Mouse (Mus musculus): ENCODE results near the gene Kmt2c. TPM values are rescaled to one million over a fixed set of nuclear protein-coding genes. Genes with fewer than 3 reads are reported as not detected.

Kmt2c gene
- total RNA-seq, 2 experiments from 2014 or later: 89.2 to 101 TPM

- intact Hi-C loops (cut with DNase I): no loop called here
- no peak for DNase-seq
These were observed 101.9 kb downstream of the Kmt2c start for GRCm38 (mm10) chr5:25396727-25397126.

- DNase-seq: no peak
- intact Hi-C loops (cut with DNase I): no loop called here
These were observed 105.9 kb downstream of the Kmt2c start for GRCm38 (mm10) chr5:25392655-25393054.

GRCm38 (mm10) chr5:25383581-25383980, 115.0 kb downstream of the Kmt2c start:
- intact Hi-C loops (cut with DNase I): no loop called here
- peak; percentile 29 for DNase-seq

GRCm38 (mm10) chr5:25379188-25379587, 119.4 kb downstream of the Kmt2c start:
- no peak for DNase-seq
- intact Hi-C loops (cut with DNase I): no loop called here

DNA sequence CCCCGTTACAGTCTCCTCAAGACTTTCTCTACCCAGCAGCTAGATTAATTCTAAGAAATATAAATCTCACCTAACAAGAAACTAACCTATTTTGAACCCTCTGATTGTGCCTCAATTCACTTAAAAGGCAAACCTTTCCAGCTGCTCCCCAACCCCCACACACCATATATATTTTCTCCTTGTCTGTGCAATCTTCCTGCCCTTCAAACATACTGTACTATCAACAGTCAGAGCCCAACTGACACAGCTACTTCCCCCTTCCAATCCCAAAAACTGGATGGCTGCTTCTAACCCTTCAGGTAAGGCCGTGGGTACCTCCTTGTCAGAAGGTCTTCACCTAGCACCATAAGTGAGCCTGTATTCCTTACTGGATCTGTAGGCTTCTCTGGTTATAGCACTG, 130.2 kb downstream of the Kmt2c start:
- intact Hi-C loops (cut with DNase I): no loop called here
- no peak for DNase-seq

- no peak for DNase-seq
- intact Hi-C loops (cut with DNase I): no loop called here
These were observed 131.5 kb downstream of the Kmt2c start for GRCm38 (mm10) chr5:25367126-25367525.

DNA sequence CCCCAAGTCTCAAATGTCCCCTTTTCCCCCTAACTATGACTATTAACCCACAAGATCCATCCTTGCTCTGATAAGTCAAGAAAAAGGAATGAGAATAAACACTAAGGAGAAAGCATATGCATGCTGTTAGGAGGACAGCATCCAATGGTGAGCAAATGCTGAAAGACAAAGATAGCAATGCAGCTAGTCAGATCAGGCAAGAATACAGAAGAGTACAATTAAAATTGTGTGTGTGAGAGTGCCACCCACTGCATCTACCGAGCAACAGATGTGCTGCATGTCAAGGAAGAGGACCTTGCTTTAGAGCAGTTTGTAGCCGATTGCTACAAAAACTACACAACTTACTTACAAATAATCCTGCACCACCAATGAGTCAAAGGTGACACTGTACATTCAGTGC, 145.1 kb downstream of the Kmt2c start:
- intact Hi-C loops (cut with DNase I): no loop called here
- no peak for DNase-seq

GRCm38 (mm10) chr5:25331322-25331721, 167.3 kb downstream of the Kmt2c start:
- DNase-seq: no peak
- intact Hi-C loops (cut with DNase I): no loop called here

DNA sequence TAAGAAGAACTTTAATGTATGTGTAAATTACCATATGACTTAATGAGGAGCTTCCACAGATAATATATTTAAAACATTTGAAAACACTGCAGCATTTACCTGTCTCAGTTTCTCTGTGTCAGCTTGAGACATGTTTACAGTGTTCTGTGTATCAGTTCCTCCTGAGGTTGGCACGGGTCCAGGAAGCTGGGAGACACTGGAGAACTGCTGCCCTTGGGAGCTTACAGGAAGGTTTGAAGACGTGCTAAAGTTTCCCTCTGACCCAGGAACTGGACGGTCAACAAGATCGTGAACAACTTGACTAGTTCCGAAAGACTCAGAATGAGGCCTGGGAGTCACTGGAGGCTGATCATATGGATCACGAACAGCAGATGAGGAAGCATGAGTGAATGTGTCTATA, 184.7 kb downstream of the Kmt2c start:
- peak; percentile 28 for DNase-seq
- intact Hi-C loops (cut with DNase I): loop anchor here (5.0 kb wide), 1 partner anchor 37 kb away; no protein-coding TSS in a partner anchor

DNA sequence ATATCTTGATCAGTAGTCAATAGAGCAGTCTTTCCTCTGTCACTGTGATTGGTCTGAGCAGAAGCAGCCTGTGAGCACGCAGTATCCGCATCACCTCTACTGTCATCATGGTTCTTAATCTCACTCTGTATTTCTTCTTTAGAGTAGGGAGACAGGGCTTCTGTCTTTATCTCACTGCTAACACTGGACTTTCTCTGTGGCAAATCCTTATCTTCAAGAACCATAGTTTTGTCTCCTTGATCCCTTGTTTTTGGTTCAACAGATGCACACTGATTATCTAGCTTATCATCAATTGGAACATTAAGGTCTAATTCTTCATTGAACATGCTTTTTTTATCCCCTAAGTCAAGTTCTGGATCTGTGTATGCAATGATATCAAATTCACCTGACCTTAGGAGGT, 188.4 kb downstream of the Kmt2c start:
- DNase-seq: no peak
- intact Hi-C loops (cut with DNase I): loop anchor here (5.0 kb wide), 1 partner anchor 33 kb away; no protein-coding TSS in a partner anchor

GRCm38 (mm10) chr5:25296830-25297229, 201.8 kb downstream of the Kmt2c start:
- DNase-seq: no peak
- intact Hi-C loops (cut with DNase I): no loop called here

- no peak for DNase-seq
- intact Hi-C loops (cut with DNase I): no loop called here
These were observed 214.6 kb downstream of the Kmt2c start for GRCm38 (mm10) chr5:25283988-25284387.

GRCm38 (mm10) chr5:25276365-25276764, 222.2 kb downstream of the Kmt2c start:
- intact Hi-C loops (cut with DNase I): loop anchor here (5.0 kb wide), 1 partner anchor 36 kb away; no protein-coding TSS in a partner anchor
- DNase-seq: no peak

- intact Hi-C loops (cut with DNase I): loop anchor here (5.0 kb wide), 1 partner anchor 37 kb away; no protein-coding TSS in a partner anchor
- DNase-seq: no peak
These were observed 223.0 kb downstream of the Kmt2c start for GRCm38 (mm10) chr5:25275629-25276028.

- DNase-seq: no peak
- intact Hi-C loops (cut with DNase I): no loop called here
These were observed 230.2 kb downstream of the Kmt2c start for GRCm38 (mm10) chr5:25268258-25268888.

DNA sequence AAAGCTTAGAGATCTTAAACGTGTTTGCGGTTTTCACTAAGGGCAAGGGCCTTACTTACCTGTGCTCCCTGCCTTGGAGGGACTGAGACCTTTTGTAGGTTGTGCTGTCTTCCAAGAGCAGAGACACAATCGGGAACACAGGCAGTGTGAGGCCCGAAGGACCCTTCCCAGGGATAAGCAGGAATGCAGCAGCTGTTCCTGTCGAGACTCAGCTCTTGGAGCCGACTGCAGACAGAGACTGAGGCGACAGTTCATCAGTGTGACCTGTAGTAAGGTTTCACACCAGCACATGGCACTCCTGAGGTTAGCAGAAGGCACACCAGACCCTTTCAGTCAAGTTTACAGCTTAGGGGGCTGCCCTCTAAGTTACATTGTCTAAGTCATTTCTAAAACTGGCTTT, 236.3 kb downstream of the Kmt2c start:
- DNase-seq: no peak
- intact Hi-C loops (cut with DNase I): no loop called here

GRCm38 (mm10) chr5:25261452-25261851, 237.1 kb downstream of the Kmt2c start:
- DNase-seq: no peak
- intact Hi-C loops (cut with DNase I): no loop called here

- no peak for DNase-seq
- intact Hi-C loops (cut with DNase I): no loop called here
These were observed 241.9 kb downstream of the Kmt2c start for GRCm38 (mm10) chr5:25256686-25257085.

GRCm38 (mm10) chr5:25254491-25254890, 244.1 kb downstream of the Kmt2c start:
- intact Hi-C loops (cut with DNase I): no loop called here
- no peak for DNase-seq

- no peak for DNase-seq
- intact Hi-C loops (cut with DNase I): no loop called here
These were observed 245.6 kb downstream of the Kmt2c start for GRCm38 (mm10) chr5:25252825-25253544.

DNA sequence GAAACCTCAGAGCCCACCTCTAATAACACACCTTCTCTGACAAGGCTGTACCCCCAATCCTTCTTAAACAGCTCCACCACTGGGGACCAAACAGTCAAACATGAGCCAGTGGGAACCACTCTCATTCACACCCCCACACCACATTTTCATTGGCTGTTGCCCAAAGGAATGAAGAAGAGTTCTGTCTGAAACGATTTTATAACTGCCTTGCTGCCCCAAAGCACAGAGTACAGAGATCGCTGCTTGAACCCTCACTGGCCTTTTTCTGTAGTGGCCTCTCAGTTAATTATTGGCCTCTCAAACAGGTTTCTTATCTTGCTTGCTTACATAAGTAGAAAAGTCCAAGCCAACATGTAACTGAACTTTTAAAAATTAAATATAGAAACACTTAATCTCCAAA, 246.2 kb downstream of the Kmt2c start:
- DNase-seq: no peak
- intact Hi-C loops (cut with DNase I): no loop called here

GRCm38 (mm10) chr5:25247036-25247435, 251.5 kb downstream of the Kmt2c start:
- intact Hi-C loops (cut with DNase I): no loop called here
- DNase-seq: no peak
